Mouse (Mus musculus) forebrain, embryonic 12.5 days (tissue): ENCODE measurements around the gene Pdss1. TPM values are rescaled to one million over a fixed set of nuclear protein-coding genes. Genes with fewer than 3 reads are reported as not detected.

Experiments
- ATAC-seq: fragments of 200-750 bp; cut with Nextera tagmentation; 2 replicates; pipeline ENCODE4 v1.8.0; 2017; ENCODE audit warnings: moderate TSS enrichment; ENCODE audit not compliant: low FRiP score
- H3K27ac ChIP-seq: fragments of 300-500 bp; sonication (generic); 2 replicates; pipeline ENCODE4 v1.5.1; 2016; ENCODE audit warnings: mild to moderate bottlenecking
- H3K27me3 ChIP-seq: fragments of 300-500 bp; sonication (generic); 2 replicates; pipeline ENCODE4 v1.6.1; 2016; ENCODE audit warnings: mild to moderate bottlenecking
- H3K36me3 ChIP-seq: fragments of 300-500 bp; sonication (generic); replicated peaks from 2 replicates; pipeline ENCODE4 v1.6.1; 2016; ENCODE audit warnings: mild to moderate bottlenecking
- H3K4me1 ChIP-seq: fragments of 300-500 bp; sonication (generic); 2 replicates; pipeline ENCODE4 v1.6.1; 2016
- H3K4me2 ChIP-seq: fragments of 300-500 bp; sonication (generic); 2 replicates; pipeline ENCODE4 v1.6.1; 2016; ENCODE audit warnings: mild to moderate bottlenecking, moderate library complexity
- H3K4me3 ChIP-seq: fragments of 300-500 bp; sonication (generic); replicated peaks from 2 replicates; pipeline ENCODE4 v1.5.1; 2016; ENCODE audit warnings: mild to moderate bottlenecking
- H3K9ac ChIP-seq: fragments of 300-500 bp; sonication (generic); 2 replicates; pipeline ENCODE4 v1.6.1; 2016; ENCODE audit warnings: mild to moderate bottlenecking
- H3K9me3 ChIP-seq: fragments of 300-500 bp; sonication (generic); 2 replicates; pipeline ENCODE4 v1.6.1; 2016
- WGBS: fragments of 180-500 bp; shearing (Covaris S2); methylation state at CpG from one replicate; pipeline ENCODE4 v1.1.7; 2016; 5-methylcytosine and 5-hydroxymethylcytosine counted together
- polyA plus RNA-seq: library from polyadenylated mRNA; unstranded; fragments of >200 nt; fragmentation: Nextera tagmentation; extraction: Ambion mirVana; gene quantifications from 2 replicates; pipeline ENCODE4 v1.2.1, GENCODE M21; 2016

The Pdss1 gene
- polyA plus RNA-seq, 1 experiment from 2014 or later, result 26.1 TPM

DNA sequence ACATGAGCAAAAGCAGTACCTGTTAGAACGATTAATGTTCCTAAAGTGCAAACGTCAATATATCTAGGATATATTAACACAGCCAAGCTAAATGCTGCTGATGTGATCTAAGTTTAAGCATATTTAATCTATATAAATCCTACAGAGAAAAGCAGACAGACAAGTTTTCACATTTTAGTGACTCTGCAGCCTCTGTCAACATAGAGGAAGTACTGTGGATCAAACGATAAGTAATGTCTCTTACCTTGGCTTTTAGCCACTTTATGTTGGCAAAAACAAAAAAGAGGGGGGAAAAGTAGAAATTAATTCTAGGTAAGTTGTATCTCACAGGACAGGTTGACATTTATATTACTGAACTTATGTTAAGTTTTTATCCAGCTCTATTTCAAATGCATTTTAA lies 67.6 kb downstream of the Pdss1 start:
- H3K27ac ChIP-seq, result no peak overlapping the region
- H3K9me3 ChIP-seq, result no peaks in the 10 kb centered on the region
- H3K4me3 ChIP-seq, result no peak overlapping the region
- H3K4me2 ChIP-seq, result no peak overlapping the region
- no peaks in the 10 kb centered on the region for H3K4me1 ChIP-seq
- no peak for ATAC-seq
- no peak overlapping the region for H3K9ac ChIP-seq
- no peaks in the 10 kb centered on the region for H3K27me3 ChIP-seq
- H3K36me3 ChIP-seq, result no peaks in the 10 kb centered on the region; the same call in 1 of the 2 replicates
- WGBS, result 92% methylated on average over 3 of the region's 3 CpGs

DNA sequence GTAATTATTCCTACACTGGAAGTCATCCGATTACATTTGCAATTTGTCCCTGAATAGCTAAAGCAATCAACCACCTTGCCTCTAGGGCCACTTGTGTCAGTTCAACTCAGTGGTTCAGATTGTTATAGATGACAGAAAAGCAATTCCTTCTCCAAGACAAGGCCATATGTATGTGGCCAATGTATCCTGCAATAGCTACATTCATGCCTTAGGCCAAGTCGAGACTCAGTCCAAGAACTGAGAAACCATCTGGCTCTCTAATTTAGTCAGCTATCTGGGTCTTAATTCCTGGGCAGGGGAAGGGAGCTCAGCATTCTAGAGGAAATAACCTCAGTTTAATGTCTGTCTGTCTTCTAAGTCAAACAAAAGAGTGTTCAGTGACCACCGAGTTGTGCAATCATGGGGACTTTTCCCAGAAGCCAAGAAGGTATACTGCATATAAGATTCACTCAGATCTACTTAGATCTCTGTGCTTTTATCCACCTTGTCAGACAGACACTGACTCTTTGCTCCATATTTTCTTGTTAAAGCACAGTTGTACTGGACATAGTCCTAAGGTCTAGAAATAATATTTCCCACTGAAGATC lies 82.2 kb downstream of the Pdss1 start:
- H3K9me3 ChIP-seq, result no peaks in the 10 kb centered on the region
- no peak overlapping the region for H3K4me3 ChIP-seq
- no peak for ATAC-seq
- WGBS, result 83% methylated on average over 3 of the region's 3 CpGs
- H3K27me3 ChIP-seq, result no peaks in the 10 kb centered on the region
- H3K9ac ChIP-seq, result no peak overlapping the region
- H3K36me3 ChIP-seq, result no peaks in the 10 kb centered on the region
- H3K4me1 ChIP-seq, result no peaks in the 10 kb centered on the region
- no peak overlapping the region for H3K27ac ChIP-seq
- H3K4me2 ChIP-seq, result no peak overlapping the region

DNA sequence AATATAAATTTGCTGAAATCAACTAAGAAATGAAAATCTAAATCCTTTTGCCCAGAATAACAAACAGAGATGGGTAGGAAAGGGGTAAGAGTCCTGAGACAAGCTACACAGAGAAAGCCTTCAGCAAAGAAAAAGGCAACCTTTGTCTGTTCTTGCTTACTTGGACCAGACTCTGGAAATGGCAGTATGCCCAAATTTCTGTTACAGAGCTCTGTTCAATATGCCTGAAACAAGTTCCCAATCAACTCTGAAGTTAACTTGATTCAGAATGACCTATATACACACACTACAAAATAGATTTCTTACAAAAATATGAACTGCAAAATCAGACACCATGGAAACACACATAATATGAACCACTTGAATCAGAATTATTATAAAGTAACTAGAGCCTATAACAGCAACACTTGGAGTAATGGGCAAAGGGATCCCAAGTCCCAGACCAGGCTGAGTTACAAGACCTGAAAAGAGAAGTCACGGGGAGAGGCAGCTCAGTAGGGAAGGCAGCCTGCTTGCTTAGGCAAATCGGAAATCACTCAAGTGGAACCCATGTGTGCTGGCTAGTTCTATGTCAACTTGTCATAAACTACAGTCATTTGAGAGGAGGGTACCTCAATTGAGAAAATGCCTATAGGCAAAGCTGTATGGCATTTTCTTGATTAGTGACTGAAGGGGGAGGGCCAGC lies 90.8 kb downstream of the Pdss1 start:
- WGBS, result 60% methylated on average over 2 of the region's 2 CpGs
- Histone ChIP-seq H3K4me2 (no peak overlapping the region), H3K36me3 (no peaks in the 10 kb centered on the region), H3K9me3 (no peaks in the 10 kb centered on the region), H3K4me3 (no peak overlapping the region), H3K9ac (no peak overlapping the region), H3K27ac (no peak overlapping the region), H3K27me3 (no peaks in the 10 kb centered on the region), H3K4me1 (no peaks in the 10 kb centered on the region)
- no peak for ATAC-seq

Other genes with a start within 250 kb of the Pdss1 start
- gene Apbb1ip, start 121.4 kb upstream of the Pdss1 start, polyA plus RNA-seq, result 0.76 and 1.00 TPM in 2 replicates
- 42.1 and 43.7 TPM in 2 replicates for gene Abi1, start 144.7 kb downstream of the Pdss1 start, polyA plus RNA-seq
- gene Acbd5, start 172.6 kb downstream of the Pdss1 start, polyA plus RNA-seq, result 56.7 and 64.7 TPM in 2 replicates